Mouse (Mus musculus) kidney, postnatal 0 days (tissue): Measurements from ENCODE around the gene Ankrd12. TPM values are rescaled to one million over a fixed set of nuclear protein-coding genes. Genes with fewer than 3 reads are reported as not detected.
A peak's percentile ranks its signal among the peaks of the same experiment; 100 is the strongest.

Experiments used
- ATAC-seq: fragments of 200-750 bp; cut with Nextera tagmentation; replicated peaks from 2 replicates; pipeline ENCODE4 v1.8.0; 2017; ENCODE audit warnings: low read depth, moderate number of reproducible peaks, moderate TSS enrichment, moderate library complexity; ENCODE audit not compliant: low FRiP score
- DNase-seq: peaks from one replicate; pipeline ENCODE4 v3.0.0-alpha.2; 2016; ENCODE audit warnings: low spot score
- H3K27ac ChIP-seq: fragments of 300-500 bp; sonication (generic); 2 replicates; pipeline ENCODE4 v1.5.1; 2014; ENCODE audit warnings: mild to moderate bottlenecking
- H3K27me3 ChIP-seq: fragments of 300-500 bp; sonication (generic); 2 replicates; pipeline ENCODE4 v1.6.1; 2014; ENCODE audit warnings: low read length, mixed read lengths; ENCODE audit not compliant: insufficient read depth
- H3K36me3 ChIP-seq: fragments of 300-500 bp; sonication (generic); 2 replicates; pipeline ENCODE4 v1.6.1; 2014; ENCODE audit warnings: low read length, mixed read lengths; ENCODE audit not compliant: insufficient read depth
- H3K4me1 ChIP-seq: fragments of 300-500 bp; sonication (generic); replicated peaks from 2 replicates; pipeline ENCODE4 v1.6.1; 2014; ENCODE audit warnings: antibody characterized with exemption, low read length, mixed read lengths; ENCODE audit not compliant: insufficient read depth
- H3K4me2 ChIP-seq: fragments of 300-500 bp; sonication (generic); 2 replicates; pipeline ENCODE4 v1.6.1; 2014; ENCODE audit warnings: mild to moderate bottlenecking, low read length, moderate library complexity, mixed read lengths
- H3K4me3 ChIP-seq: fragments of 300-500 bp; sonication (generic); replicated peaks from 2 replicates; pipeline ENCODE4 v1.5.1; 2014; ENCODE audit warnings: low read depth, low read length
- H3K9ac ChIP-seq: fragments of 300-500 bp; sonication (generic); 2 replicates; pipeline ENCODE4 v1.6.1; 2014; ENCODE audit warnings: low read depth, low read length
- H3K9me3 ChIP-seq: fragments of 300-500 bp; sonication (generic); replicated peaks from 2 replicates; pipeline ENCODE4 v1.6.1; 2016; ENCODE audit warnings: low read length, inconsistent platforms, mixed read lengths
- CTCF ChIP-seq: IDR thresholded peaks from 2 replicates; pipeline ENCODE4 v1.5.1; 2016; ENCODE audit warnings: antibody characterized with exemption, low read depth, mild to moderate bottlenecking, moderate library complexity
- WGBS: fragments of 180-500 bp; shearing (Covaris S2); extraction: QIAGEN DNeasy Blood & Tissue Kit; methylation state at CpG from one replicate; pipeline ENCODE4 v1.1.7; 2014; 5-methylcytosine and 5-hydroxymethylcytosine counted together
- polyA plus RNA-seq: library from polyadenylated mRNA; unstranded; fragments of >200 nt; fragmentation: Nextera tagmentation; extraction: Ambion mirVana; gene quantifications from 2 replicates; pipeline ENCODE4 v1.2.1, GENCODE M21; 2015

The Ankrd12 gene
- polyA plus RNA-seq, 1 experiment from 2014 or later, result 22.8 TPM

DNA sequence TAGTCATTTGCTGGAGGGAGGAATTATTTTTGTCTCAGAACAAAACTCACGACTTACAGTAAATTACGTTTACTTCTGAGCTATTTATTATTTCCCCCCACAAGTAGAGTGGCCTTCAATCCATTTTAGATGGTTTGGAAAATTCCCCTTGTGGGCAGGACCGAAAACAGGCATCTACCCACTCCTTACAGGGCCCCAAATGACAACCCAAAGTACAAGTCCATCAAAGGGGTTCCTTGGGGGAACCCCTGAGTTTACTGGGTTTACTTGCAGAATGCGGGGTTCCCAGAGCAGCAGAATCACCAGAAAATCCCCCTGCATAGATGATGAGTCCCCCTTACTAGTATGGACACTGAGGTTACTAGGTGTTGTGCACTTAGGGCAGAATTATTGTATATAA is 35.3 kb upstream of the Ankrd12 start:
- no peak for ATAC-seq
- peak overlapping the region; percentile 81; the same call in 1 of the 2 replicates for H3K27ac ChIP-seq
- H3K9ac ChIP-seq, result peak overlapping the region; percentile 80
- peaks cover 34% of the 10 kb centered on the region for H3K36me3 ChIP-seq
- peak overlapping the region; percentile 89 for H3K4me3 ChIP-seq
- no peak for DNase-seq
- H3K4me1 ChIP-seq, result peaks cover 10% of the 10 kb centered on the region; the same call in 1 of the 2 replicates
- TF ChIP-seq CTCF, result no peak
- no peaks in the 10 kb centered on the region for H3K27me3 ChIP-seq
- H3K4me2 ChIP-seq, result peak overlapping the region; percentile 66
- no peaks in the 10 kb centered on the region for H3K9me3 ChIP-seq
- 28% methylated on average over 4 of the region's 4 CpGs for WGBS

- TF ChIP-seq CTCF, result peak; percentile 38
- Histone ChIP-seq H3K27ac (peak within 1 kb of the TSS; percentile 81), H3K4me3 (peak within 1 kb of the TSS; percentile 89), H3K36me3 (peaks cover 28% of the 10 kb centered on the region), H3K9ac (peak within 1 kb of the TSS; percentile 80), H3K4me1 (peaks cover 10% of the 10 kb centered on the region; the same call in 1 of the 2 replicates), H3K4me2 (peak within 1 kb of the TSS; percentile 66), H3K9me3 (no peaks in the 10 kb centered on the region), H3K27me3 (no peaks in the 10 kb centered on the region)
- peak; percentile 97 for DNase-seq
- WGBS, result under 1% methylated on average over 35 of the region's 41 CpGs
- peak; percentile 97 for ATAC-seq
These were observed 34.6 kb upstream of the Ankrd12 start, which contains the start of gene Washc1 for GRCm38 (mm10) chr17:66111402-66111959. TSS of gene Washc1 (plus strand) at chr17:66111545.

- 28% methylated on average over 6 of the region's 6 CpGs for WGBS
- ATAC-seq, result no peak
- TF ChIP-seq CTCF, result no peak
- Histone ChIP-seq H3K4me3 (peak overlapping the region; percentile 89), H3K27ac (peak overlapping the region; percentile 60), H3K9ac (peak overlapping the region; percentile 80; the same call in 1 of the 2 replicates), H3K36me3 (peaks cover 21% of the 10 kb centered on the region; the same call in 1 of the 2 replicates), H3K4me1 (peaks cover 10% of the 10 kb centered on the region; the same call in 1 of the 2 replicates), H3K27me3 (no peaks in the 10 kb centered on the region), H3K4me2 (peak overlapping the region; percentile 66), H3K9me3 (no peaks in the 10 kb centered on the region)
- DNase-seq, result peak; percentile 31
These were observed 33.9 kb upstream of the Ankrd12 start for GRCm38 (mm10) chr17:66110746-66111145.

GRCm38 (mm10) chr17:66108198-66108597 is 31.3 kb upstream of the Ankrd12 start:
- no peak overlapping the region for H3K27ac ChIP-seq
- ATAC-seq (no peak), DNase-seq (no peak)
- TF ChIP-seq CTCF, result no peak
- H3K4me3 ChIP-seq, result no peak overlapping the region
- H3K9ac ChIP-seq, result no peak overlapping the region
- WGBS, result 83% methylated on average over 4 of the region's 4 CpGs
- H3K36me3 ChIP-seq, result no peaks in the 10 kb centered on the region
- H3K9me3 ChIP-seq, result no peaks in the 10 kb centered on the region
- peaks cover 10% of the 10 kb centered on the region; the same call in 1 of the 2 replicates for H3K4me1 ChIP-seq
- no peak overlapping the region for H3K4me2 ChIP-seq
- H3K27me3 ChIP-seq, result no peaks in the 10 kb centered on the region

- no peak overlapping the region for H3K27ac ChIP-seq
- H3K4me2 ChIP-seq, result no peak overlapping the region
- ATAC-seq, result no peak
- H3K27me3 ChIP-seq, result no peaks in the 10 kb centered on the region
- no peak for DNase-seq
- no peaks in the 10 kb centered on the region for H3K9me3 ChIP-seq
- H3K4me3 ChIP-seq, result no peak overlapping the region
- 67% methylated on average over 8 of the region's 8 CpGs for WGBS
- no peak for TF ChIP-seq CTCF
- no peaks in the 10 kb centered on the region for H3K36me3 ChIP-seq
- peaks cover 9% of the 10 kb centered on the region; the same call in 1 of the 2 replicates for H3K4me1 ChIP-seq
- H3K9ac ChIP-seq, result no peak overlapping the region
These were observed 30.6 kb upstream of the Ankrd12 start for GRCm38 (mm10) chr17:66107466-66107865.

GRCm38 (mm10) chr17:66106601-66107267 is 29.8 kb upstream of the Ankrd12 start:
- TF ChIP-seq CTCF, result peak; percentile 90
- no peak overlapping the region for H3K9ac ChIP-seq

More at GRCm38 (mm10) chr17:66106601-66107267, 29.8 kb upstream of the Ankrd12 start:
- Histone ChIP-seq H3K4me1 (0 out of 2 replicates have a peak, but pooled peaks cover 6% of the 10 kb centered on the region), H3K27ac (no peak overlapping the region), H3K4me3 (no peak overlapping the region), H3K9me3 (no peaks in the 10 kb centered on the region), H3K4me2 (no peak overlapping the region), H3K27me3 (no peaks in the 10 kb centered on the region), H3K36me3 (no peaks in the 10 kb centered on the region)
- DNase-seq, result peak; percentile 89
- ATAC-seq, result no peak
- WGBS, result 49% methylated on average over 10 of the region's 10 CpGs
